Mouse (Mus musculus) ES-Bruce4 (cell line): ENCODE data around the gene Tomm70a.

Experiments
- CTCF ChIP-seq: IDR thresholded peaks from one replicate; pipeline ENCODE4 v1.8.1; 2011; ENCODE audit warnings: low read depth, low read length
- POLR2A ChIP-seq: IDR thresholded peaks from one replicate; pipeline ENCODE4 v1.8.1; 2011; ENCODE audit warnings: low read length; ENCODE audit not compliant: insufficient read depth

- no peak for TF ChIP-seq CTCF
- TF ChIP-seq POLR2A = no peak
Observed at GRCm38 (mm10) chr16:57190390-57190789, 68.9 kb downstream of the Tomm70a start.
